Comparison of ENCODE assay signal across 9 mouse cellular contexts in genomic region chr11:76262611-76263351, GRCm38 (mm10). TPM values are rescaled to one million over a fixed set of nuclear protein-coding genes. Genes with fewer than 3 reads are reported as not detected.
DNase-seq lines count a peak whose midpoint lies in the region; ATAC-seq and TF ChIP-seq lines count a peak whose summit lies in the region.
"Had no signal": no experiment of that assay in that cellular context is flagged by ENCODE, and none has a peak within 500 bp of the region (broad histone marks: within the 10 kb centered on the region; RNA-seq: fewer than 3 reads in every experiment).

No protein-coding gene starts in this region.

- no peak for TF ChIP-seq CTCF in E14TG2a.4 (conservative IDR thresholded peaks at IDR 0.05; ENCODE audit: low read length)
- no peak for TF ChIP-seq CTCF in ES-Bruce4 (IDR thresholded peaks at IDR 0.05; ENCODE audit: low read depth, low read length)

- no peak overlapping the region for H3K9ac ChIP-seq in ES-Bruce4 (ENCODE audit: low read depth, poor library complexity, severe bottlenecking)
- H3K9ac ChIP-seq in forebrain, embryonic 12.5 days = no peak overlapping the region
- H3K9ac ChIP-seq: liver, postnatal 0 days had no signal

- no peak for TF ChIP-seq POLR2A in ES-Bruce4 (IDR thresholded peaks at IDR 0.05; ENCODE audit: insufficient read depth, low read length)

- 9% methylated on average over 19 of the region's 19 CpGs for WGBS in forebrain, embryonic 12.5 days

- DNase-seq in mesoderm, embryonic 11.5 days (ENCODE audit: low read depth, low spot score) = peak; percentile 78
- DNase-seq in layer of hippocampus, adult 9-10 months (ENCODE audit: low spot score) = no peak
- no peak for DNase-seq in lung, postnatal 10 days
- DNase-seq in c-Kit-positive CD71-positive TER-119-positive erythroid progenitor cells, embryonic 14.5 days (ENCODE audit: low spot score) = no peak
- DNase-seq: liver, postnatal 0 days had no signal

- peak; percentile 87 for TF ChIP-seq EP300 in ES-Bruce4 (IDR thresholded peaks at IDR 0.05; ENCODE audit: insufficient read depth, low read depth, low read length)

- peak; percentile 40; the same call in 1 of the 2 replicates for ATAC-seq in forebrain, embryonic 12.5 days (ENCODE audit: low FRiP score)
- ATAC-seq: liver, postnatal 0 days; Patski had no signal

- H3K36me3 ChIP-seq in E14TG2a.4 (ENCODE audit: insufficient read depth, low read length) (peaks cover 56% of the 10 kb centered on the region), ES-Bruce4 (ENCODE audit: control insufficient read depth, insufficient read depth, low read length, poor library complexity, severe bottlenecking) (peaks cover 19% of the 10 kb centered on the region)
- H3K36me3 ChIP-seq in forebrain, embryonic 12.5 days (replicated peaks) = peaks cover 5% of the 10 kb centered on the region; the same call in 1 of the 2 replicates

- peak overlapping the region; percentile 6; the same call in 1 of the 2 replicates for H3K4me2 ChIP-seq in forebrain, embryonic 12.5 days

- H3K4me1 ChIP-seq in E14TG2a.4 (replicated peaks; ENCODE audit: low read depth, low read length) (peaks cover 64% of the 10 kb centered on the region), ES-Bruce4 (ENCODE audit: control insufficient read depth, insufficient read depth, low read length) (peaks cover 7% of the 10 kb centered on the region)
- H3K4me1 ChIP-seq in forebrain, embryonic 12.5 days = peaks cover 65% of the 10 kb centered on the region

- H3K4me3 ChIP-seq in E14TG2a.4 (replicated peaks; ENCODE audit: low read length) (peak overlapping the region; percentile 24), ES-Bruce4 (ENCODE audit: low read depth, low read length) (no peak overlapping the region)
- H3K4me3 ChIP-seq in forebrain, embryonic 12.5 days (replicated peaks) = no peak overlapping the region

- no peak overlapping the region for H3K27ac ChIP-seq in ES-Bruce4 (ENCODE audit: insufficient read depth, low read length)
- H3K27ac ChIP-seq in forebrain, embryonic 12.5 days = peak overlapping the region; percentile 47

- H3K9me3 ChIP-seq in E14TG2a.4 (ENCODE audit: low read length) (no peaks in the 10 kb centered on the region), ES-Bruce4 (replicated peaks; ENCODE audit: control insufficient read depth, insufficient read depth, low read length, poor library complexity, severe bottlenecking) (no peaks in the 10 kb centered on the region)
- H3K9me3 ChIP-seq in forebrain, embryonic 12.5 days = no peaks in the 10 kb centered on the region

- peaks cover 57% of the 10 kb centered on the region for H3K27me3 ChIP-seq in E14TG2a.4 (ENCODE audit: insufficient read depth, low read length)
- H3K27me3 ChIP-seq in ES-Bruce4 (ENCODE audit: control insufficient read depth, insufficient read depth, low read length, poor library complexity, severe bottlenecking) = no peaks in the 10 kb centered on the region
- H3K27me3 ChIP-seq in forebrain, embryonic 12.5 days = no peaks in the 10 kb centered on the region
- H3K27me3 ChIP-seq: Patski had no signal

RNA-seq across cellular contexts. Expression of gene Glod4, which starts 19.3 kb away (rescaled TPM):
- polyA plus RNA-seq in ES-Bruce4 (2011; ENCODE audit: insufficient read depth, insufficient read length, low read depth, missing spikeins) = 163 and 165 TPM in 2 replicates
- polyA plus RNA-seq in forebrain, embryonic 12.5 days (2016; fragmentation: Nextera tagmentation; extraction: Ambion mirVana) = 123 and 125 TPM in 2 replicates

RNA-seq across cellular contexts. Expression of gene Mrm3, which starts 19.3 kb away (rescaled TPM):
- 9.2 and 12.1 TPM in 2 replicates for polyA plus RNA-seq in ES-Bruce4 (2011; ENCODE audit: insufficient read depth, insufficient read length, low read depth, missing spikeins)
- polyA plus RNA-seq in forebrain, embryonic 12.5 days (2016; fragmentation: Nextera tagmentation; extraction: Ambion mirVana) = 20.0 and 22.2 TPM in 2 replicates

RNA-seq across cellular contexts. Expression of gene Gemin4, which starts 45.3 kb away (rescaled TPM):
- polyA plus RNA-seq in ES-Bruce4 (2011; ENCODE audit: insufficient read depth, insufficient read length, low read depth, missing spikeins) = 31.6 and 32.2 TPM in 2 replicates
- 31.9 and 35.3 TPM in 2 replicates for polyA plus RNA-seq in forebrain, embryonic 12.5 days (2016; fragmentation: Nextera tagmentation; extraction: Ambion mirVana)

RNA-seq across cellular contexts. Expression of gene Dbil5, which starts 45.4 kb away (rescaled TPM):
- polyA plus RNA-seq in ES-Bruce4 (2011; ENCODE audit: insufficient read depth, insufficient read length, low read depth, missing spikeins) = not detected in 2 replicates
- polyA plus RNA-seq in forebrain, embryonic 12.5 days (2016; fragmentation: Nextera tagmentation; extraction: Ambion mirVana) = 0.37 and 0.84 TPM in 2 replicates
